Mouse (Mus musculus): ENCODE measurements around the gene Psapl1. TPM values are rescaled to one million over a fixed set of nuclear protein-coding genes. Genes with fewer than 3 reads are reported as not detected.

The Psapl1 gene
- polyA plus RNA-seq, 1 experiment, result not detected

- Histone ChIP-seq H3K9ac (ENCODE audit: low read depth, poor library complexity, severe bottlenecking) (no peak overlapping the region), H3K27me3 (ENCODE audit: control insufficient read depth, insufficient read depth, low read length, poor library complexity, severe bottlenecking) (no peaks in the 10 kb centered on the region), H3K4me3 (ENCODE audit: low read depth, low read length) (no peak overlapping the region), H3K27ac (ENCODE audit: insufficient read depth, low read length) (no peak overlapping the region), H3K9me3 (replicated peaks; ENCODE audit: control insufficient read depth, insufficient read depth, low read length, poor library complexity, severe bottlenecking) (no peaks in the 10 kb centered on the region), H3K4me1 (ENCODE audit: control insufficient read depth, insufficient read depth, low read length) (no peaks in the 10 kb centered on the region), H3K36me3 (ENCODE audit: control insufficient read depth, insufficient read depth, low read length, poor library complexity, severe bottlenecking) (no peaks in the 10 kb centered on the region)
- TF ChIP-seq POLR2A (IDR thresholded peaks at IDR 0.05; ENCODE audit: insufficient read depth, low read length) (no peak), EP300 (IDR thresholded peaks at IDR 0.05; ENCODE audit: insufficient read depth, low read depth, low read length) (no peak), CTCF (IDR thresholded peaks at IDR 0.05; ENCODE audit: low read depth, low read length) (no peak)
Observed at GRCm38 (mm10) chr5:36194631-36195030, 9.2 kb upstream of the Psapl1 start.

- Histone ChIP-seq H3K4me1 (ENCODE audit: control insufficient read depth, insufficient read depth, low read length) (no peaks in the 10 kb centered on the region), H3K27me3 (ENCODE audit: control insufficient read depth, insufficient read depth, low read length, poor library complexity, severe bottlenecking) (no peaks in the 10 kb centered on the region), H3K36me3 (ENCODE audit: control insufficient read depth, insufficient read depth, low read length, poor library complexity, severe bottlenecking) (no peaks in the 10 kb centered on the region), H3K4me3 (ENCODE audit: low read depth, low read length) (no peak overlapping the region), H3K9me3 (replicated peaks; ENCODE audit: control insufficient read depth, insufficient read depth, low read length, poor library complexity, severe bottlenecking) (no peaks in the 10 kb centered on the region), H3K9ac (ENCODE audit: low read depth, poor library complexity, severe bottlenecking) (no peak overlapping the region), H3K27ac (ENCODE audit: insufficient read depth, low read length) (no peak overlapping the region)
- TF ChIP-seq POLR2A (IDR thresholded peaks at IDR 0.05; ENCODE audit: insufficient read depth, low read length) (no peak), CTCF (IDR thresholded peaks at IDR 0.05; ENCODE audit: low read depth, low read length) (no peak)
Observed at GRCm38 (mm10) chr5:36195436-36195835, 8.4 kb upstream of the Psapl1 start.

- TF ChIP-seq EP300 (IDR thresholded peaks at IDR 0.05; ENCODE audit: insufficient read depth, low read depth, low read length) (no peak), CTCF (IDR thresholded peaks at IDR 0.05; ENCODE audit: low read depth, low read length) (no peak), POLR2A (IDR thresholded peaks at IDR 0.05; ENCODE audit: insufficient read depth, low read length) (no peak)
- no peaks in the 10 kb centered on the region for H3K27me3 ChIP-seq (ENCODE audit: control insufficient read depth, insufficient read depth, low read length, poor library complexity, severe bottlenecking)
- no peak overlapping the region for H3K4me3 ChIP-seq (ENCODE audit: low read depth, low read length)
- H3K9me3 ChIP-seq (replicated peaks; ENCODE audit: control insufficient read depth, insufficient read depth, low read length, poor library complexity, severe bottlenecking), result no peaks in the 10 kb centered on the region
- H3K36me3 ChIP-seq (ENCODE audit: control insufficient read depth, insufficient read depth, low read length, poor library complexity, severe bottlenecking), result no peaks in the 10 kb centered on the region
- no peak overlapping the region for H3K9ac ChIP-seq (ENCODE audit: low read depth, poor library complexity, severe bottlenecking)
- H3K4me1 ChIP-seq (ENCODE audit: control insufficient read depth, insufficient read depth, low read length), result no peaks in the 10 kb centered on the region
- H3K27ac ChIP-seq (ENCODE audit: insufficient read depth, low read length), result no peak overlapping the region
Observed at GRCm38 (mm10) chr5:36199519-36199918, 4.3 kb upstream of the Psapl1 start.

- H3K9ac ChIP-seq (ENCODE audit: low read depth, poor library complexity, severe bottlenecking), result no peak overlapping the region
- no peak overlapping the region for H3K4me3 ChIP-seq (ENCODE audit: low read depth, low read length)
- no peaks in the 10 kb centered on the region for H3K4me1 ChIP-seq (ENCODE audit: control insufficient read depth, insufficient read depth, low read length)
- TF ChIP-seq POLR2A (IDR thresholded peaks at IDR 0.05; ENCODE audit: insufficient read depth, low read length) (no peak), EP300 (IDR thresholded peaks at IDR 0.05; ENCODE audit: insufficient read depth, low read depth, low read length) (no peak), CTCF (IDR thresholded peaks at IDR 0.05; ENCODE audit: low read depth, low read length) (no peak)
- H3K27ac ChIP-seq (ENCODE audit: insufficient read depth, low read length), result no peak overlapping the region
- no peaks in the 10 kb centered on the region for H3K36me3 ChIP-seq (ENCODE audit: control insufficient read depth, insufficient read depth, low read length, poor library complexity, severe bottlenecking)
- no peaks in the 10 kb centered on the region for H3K9me3 ChIP-seq (replicated peaks; ENCODE audit: control insufficient read depth, insufficient read depth, low read length, poor library complexity, severe bottlenecking)
- no peaks in the 10 kb centered on the region for H3K27me3 ChIP-seq (ENCODE audit: control insufficient read depth, insufficient read depth, low read length, poor library complexity, severe bottlenecking)
Observed at GRCm38 (mm10) chr5:36202781-36203180, 1.0 kb upstream of the Psapl1 start.

- no peaks in the 10 kb centered on the region for H3K36me3 ChIP-seq (ENCODE audit: control insufficient read depth, insufficient read depth, low read length, poor library complexity, severe bottlenecking)
- no peak overlapping the region for H3K9ac ChIP-seq (ENCODE audit: low read depth, poor library complexity, severe bottlenecking)
- no peak overlapping the region for H3K27ac ChIP-seq (ENCODE audit: insufficient read depth, low read length)
- H3K9me3 ChIP-seq (replicated peaks; ENCODE audit: control insufficient read depth, insufficient read depth, low read length, poor library complexity, severe bottlenecking), result no peaks in the 10 kb centered on the region
- H3K4me1 ChIP-seq (ENCODE audit: control insufficient read depth, insufficient read depth, low read length), result no peaks in the 10 kb centered on the region
- H3K27me3 ChIP-seq (ENCODE audit: control insufficient read depth, insufficient read depth, low read length, poor library complexity, severe bottlenecking), result no peaks in the 10 kb centered on the region
- no peak overlapping the region for H3K4me3 ChIP-seq (ENCODE audit: low read depth, low read length)
- TF ChIP-seq POLR2A (IDR thresholded peaks at IDR 0.05; ENCODE audit: insufficient read depth, low read length) (no peak), EP300 (IDR thresholded peaks at IDR 0.05; ENCODE audit: insufficient read depth, low read depth, low read length) (no peak), CTCF (IDR thresholded peaks at IDR 0.05; ENCODE audit: low read depth, low read length) (no peak)
Observed at GRCm38 (mm10) chr5:36203421-36203820, 400 bp upstream of the Psapl1 start.

GRCm38 (mm10) chr5:36205397-36205796, 1.6 kb downstream of the Psapl1 start:
- H3K36me3 ChIP-seq (ENCODE audit: control insufficient read depth, insufficient read depth, low read length, poor library complexity, severe bottlenecking), result no peaks in the 10 kb centered on the region
- H3K9ac ChIP-seq (ENCODE audit: low read depth, poor library complexity, severe bottlenecking), result no peak overlapping the region
- no peaks in the 10 kb centered on the region for H3K9me3 ChIP-seq (replicated peaks; ENCODE audit: control insufficient read depth, insufficient read depth, low read length, poor library complexity, severe bottlenecking)
- H3K27me3 ChIP-seq (ENCODE audit: control insufficient read depth, insufficient read depth, low read length, poor library complexity, severe bottlenecking), result no peaks in the 10 kb centered on the region
- no peak overlapping the region for H3K4me3 ChIP-seq (ENCODE audit: low read depth, low read length)
- no peak overlapping the region for H3K27ac ChIP-seq (ENCODE audit: insufficient read depth, low read length)
- TF ChIP-seq CTCF (IDR thresholded peaks at IDR 0.05; ENCODE audit: low read depth, low read length) (no peak), POLR2A (IDR thresholded peaks at IDR 0.05; ENCODE audit: insufficient read depth, low read length) (no peak), EP300 (IDR thresholded peaks at IDR 0.05; ENCODE audit: insufficient read depth, low read depth, low read length) (no peak)
- H3K4me1 ChIP-seq (ENCODE audit: control insufficient read depth, insufficient read depth, low read length), result no peaks in the 10 kb centered on the region
